Mouse (Mus musculus): ENCODE results near the gene Rgp1. TPM values are rescaled to one million over a fixed set of nuclear protein-coding genes. Genes with fewer than 3 reads are reported as not detected.

Gene Rgp1
- total RNA-seq, 2 experiments from 2014 or later = 44.8 to 50.1 TPM

GRCm38 (mm10) chr4:43633736-43634135 lies 55.2 kb downstream of the Rgp1 start:
- DNase-seq (ENCODE audit: low spot score in 2 of 2) = no peak

- no peak for DNase-seq (ENCODE audit: low spot score in 2 of 2)
These were observed 56.3 kb downstream of the Rgp1 start for GRCm38 (mm10) chr4:43634621-43635374.

- no peak for DNase-seq (ENCODE audit: low spot score in 2 of 2)
These were observed 58.2 kb downstream of the Rgp1 start for GRCm38 (mm10) chr4:43636751-43637150.

Small RNA genes lying within 50 kb of the gene (microRNA-seq; reads per million reads assigned to microRNA genes)
- gene Gm25262 = 0.21 to 0.50 reads per million in 2 experiments

Other genes with a start within 250 kb of the Rgp1 start
- 100 to 1,000 TPM; 128 to 146 TPM for gene Rusc2, start 196.7 kb upstream of the Rgp1 start, total RNA-seq (2021)
- 1 to 10 TPM in 1 of 2 experiments, under 1 TPM in 1; 0.82 to 1.2 TPM for gene Fam166b, start 149.6 kb upstream of the Rgp1 start, total RNA-seq (2021)
- 10 to 100 TPM; 90.6 to 96.5 TPM for gene Tesk1, start 136.8 kb upstream of the Rgp1 start, total RNA-seq (2021)
- gene Cd72, start 124.1 kb upstream of the Rgp1 start, total RNA-seq (2021) = 1 to 10 TPM in 1 of 2 experiments, under 1 TPM in 1; 0.84 to 1.3 TPM
- not detected for gene Sit1, start 95.0 kb upstream of the Rgp1 start, total RNA-seq (2021)
- 10 to 100 TPM; 29.9 to 30.0 TPM for gene Ccdc107, start 85.8 kb upstream of the Rgp1 start, total RNA-seq (2021)
- gene Arhgef39, start 79.0 kb upstream of the Rgp1 start, total RNA-seq (2021) = 1 to 10 TPM in 1 of 2 experiments, under 1 TPM in 1; 0.21 to 1.8 TPM
- gene Car9, start 71.7 kb upstream of the Rgp1 start, total RNA-seq (2021) = 1 to 10 TPM in 1 of 2 experiments, under 1 TPM in 1; 0.42 to 1.8 TPM
- 1 to 10 TPM; 8.4 to 9.9 TPM for gene Tpm2, start 55.0 kb upstream of the Rgp1 start, total RNA-seq (2021)
- 10 to 100 TPM; 78.1 to 80.9 TPM for gene Creb3, start 16.4 kb upstream of the Rgp1 start, total RNA-seq (2021)
- gene Tln1, start 16.0 kb upstream of the Rgp1 start, total RNA-seq (2021) = 10 to 100 TPM; 51.7 to 51.8 TPM
- 10 to 100 TPM; 62.1 to 64.2 TPM for gene Gba2, start 158 bp downstream of the Rgp1 start, total RNA-seq (2021)
- gene Msmp, start 5.8 kb downstream of the Rgp1 start, total RNA-seq (2021) = not detected
- 10 to 100 TPM; 47.5 to 48.4 TPM for gene Npr2, start 53.2 kb downstream of the Rgp1 start, total RNA-seq (2021)
- gene Spag8, start 74.9 kb downstream of the Rgp1 start, total RNA-seq (2021) = 1 to 10 TPM in 1 of 2 experiments, under 1 TPM in 1; 0.87 to 2.1 TPM
- 10 to 100 TPM; 34.1 to 40.5 TPM for gene Hint2, start 77.8 kb downstream of the Rgp1 start, total RNA-seq (2021)
- gene Tmem8b, start 90.3 kb downstream of the Rgp1 start, total RNA-seq (2021) = 10 to 100 TPM; 57.7 to 64.8 TPM
- 1 to 10 TPM; 1.6 to 1.7 TPM for gene Fam221b, start 90.4 kb downstream of the Rgp1 start, total RNA-seq (2021)
- gene Olfr70, start 122.1 kb downstream of the Rgp1 start, total RNA-seq (2021) = not detected
- gene Olfr71, start 131.5 kb downstream of the Rgp1 start, total RNA-seq (2021) = under 1 TPM in 1 of 2 experiments, not detected in 1; 0.12 TPM
- gene Hrct1, start 148.5 kb downstream of the Rgp1 start, total RNA-seq (2021) = 1 to 10 TPM in 1 of 2 experiments, under 1 TPM in 1; 0.61 to 1.5 TPM
- gene Spaar, start 151.3 kb downstream of the Rgp1 start, total RNA-seq (2021) = 1 to 10 TPM in 1 of 2 experiments, under 1 TPM in 1; 0.44 to 1.1 TPM
- gene Olfr159, start 192.3 kb downstream of the Rgp1 start, total RNA-seq (2021) = not detected
- not detected for gene Olfr156, start 245.2 kb downstream of the Rgp1 start, total RNA-seq (2021)